Mouse (Mus musculus) G1E (cell line): ENCODE results near the gene Rnf111.

Experiments
- CTCF ChIP-seq: IDR thresholded peaks from 2 replicates; pipeline ENCODE4 v1.5.1; 2012; ENCODE audit warnings: low read depth, low read length, inconsistent platforms, mixed read lengths
- GATA1 ChIP-seq: IDR thresholded peaks from 2 replicates; pipeline ENCODE4 v1.6.1; 2012; ENCODE audit warnings: borderline replicate concordance, low read length, inconsistent platforms, mixed read lengths
- POLR2AphosphoS5 ChIP-seq: IDR thresholded peaks from 2 replicates; pipeline ENCODE4 v1.6.1; 2012; ENCODE audit warnings: low read depth, low read length, inconsistent platforms; ENCODE audit not compliant: insufficient replicate concordance
- TAL1 ChIP-seq: conservative IDR thresholded peaks from 2 replicates; pipeline ENCODE4 v1.6.1; 2012; ENCODE audit warnings: low read depth, low read length, inconsistent platforms, mixed read lengths

DNA sequence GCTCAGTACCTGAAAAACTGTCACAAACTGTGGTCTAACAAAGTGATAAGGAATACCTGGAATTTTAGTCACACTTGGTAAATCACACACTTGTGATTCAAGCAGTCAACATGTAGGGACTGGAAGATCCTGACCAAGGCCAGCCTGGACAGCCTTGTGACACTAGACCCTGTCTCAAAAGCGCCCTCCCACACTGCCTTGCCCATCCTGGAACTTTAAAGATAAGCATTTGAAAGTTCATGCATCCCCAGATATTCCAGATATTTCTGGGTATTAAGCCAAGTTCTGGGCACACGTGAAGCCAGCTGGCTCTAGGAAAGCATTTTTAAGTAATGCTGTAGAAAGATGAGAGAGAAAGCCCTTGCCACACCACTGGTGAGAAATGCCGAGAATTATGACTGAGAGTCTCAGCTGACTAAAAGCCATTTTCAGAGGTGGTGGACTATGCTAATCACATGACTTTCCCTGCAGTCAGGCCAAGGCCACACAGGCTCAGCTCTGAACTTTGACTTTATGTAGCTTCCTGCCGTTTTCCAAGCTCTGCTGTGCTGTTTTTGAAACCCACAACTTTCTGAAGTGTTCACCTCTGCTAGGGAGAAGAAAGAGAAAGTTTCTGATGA, 6.5 kb upstream of the Rnf111 start:
- no peak for TF ChIP-seq TAL1
- no peak for TF ChIP-seq CTCF
- TF ChIP-seq GATA1, result no peak
- no peak for TF ChIP-seq POLR2AphosphoS5
